Mouse (Mus musculus) forebrain, embryonic 12.5 days (tissue): ENCODE data around the gene Gm44502. TPM values are rescaled to one million over a fixed set of nuclear protein-coding genes. Genes with fewer than 3 reads are reported as not detected.
"Not testable (repeated sequence)": the region's sequence is repeated elsewhere in the genome, so short reads cannot be mapped to it uniquely, and the experiment has no call there.

ENCODE experiments used
- ATAC-seq: fragments of 200-750 bp; cut with Nextera tagmentation; 2 replicates; pipeline ENCODE4 v1.8.0; 2017; ENCODE audit warnings: moderate TSS enrichment; ENCODE audit not compliant: low FRiP score
- H3K27ac ChIP-seq: fragments of 300-500 bp; sonication (generic); 2 replicates; pipeline ENCODE4 v1.5.1; 2016; ENCODE audit warnings: mild to moderate bottlenecking
- H3K27me3 ChIP-seq: fragments of 300-500 bp; sonication (generic); 2 replicates; pipeline ENCODE4 v1.6.1; 2016; ENCODE audit warnings: mild to moderate bottlenecking
- H3K36me3 ChIP-seq: fragments of 300-500 bp; sonication (generic); replicated peaks from 2 replicates; pipeline ENCODE4 v1.6.1; 2016; ENCODE audit warnings: mild to moderate bottlenecking
- H3K4me1 ChIP-seq: fragments of 300-500 bp; sonication (generic); 2 replicates; pipeline ENCODE4 v1.6.1; 2016
- H3K4me2 ChIP-seq: fragments of 300-500 bp; sonication (generic); 2 replicates; pipeline ENCODE4 v1.6.1; 2016; ENCODE audit warnings: mild to moderate bottlenecking, moderate library complexity
- H3K4me3 ChIP-seq: fragments of 300-500 bp; sonication (generic); replicated peaks from 2 replicates; pipeline ENCODE4 v1.5.1; 2016; ENCODE audit warnings: mild to moderate bottlenecking
- H3K9ac ChIP-seq: fragments of 300-500 bp; sonication (generic); 2 replicates; pipeline ENCODE4 v1.6.1; 2016; ENCODE audit warnings: mild to moderate bottlenecking
- H3K9me3 ChIP-seq: fragments of 300-500 bp; sonication (generic); 2 replicates; pipeline ENCODE4 v1.6.1; 2016
- WGBS: fragments of 180-500 bp; shearing (Covaris S2); methylation state at CpG from one replicate; pipeline ENCODE4 v1.1.7; 2016; 5-methylcytosine and 5-hydroxymethylcytosine counted together
- polyA plus RNA-seq: library from polyadenylated mRNA; unstranded; fragments of >200 nt; fragmentation: Nextera tagmentation; extraction: Ambion mirVana; gene quantifications from 2 replicates; pipeline ENCODE4 v1.2.1, GENCODE M21; 2016

The Gm44502 gene
- polyA plus RNA-seq, 1 experiment from 2014 or later = not detected

GRCm38 (mm10) chr15:89452906-89453864, 23.7 kb upstream of the Gm44502 start:
- Histone ChIP-seq H3K4me1 (peaks cover 24% of the 10 kb centered on the region), H3K27me3 (peaks cover 24% of the 10 kb centered on the region), H3K9ac (peak overlapping the region; percentile 78), H3K4me3 (peak overlapping the region; percentile 85), H3K36me3 (peaks cover 20% of the 10 kb centered on the region), H3K27ac (peak overlapping the region; percentile 74; the same call in 1 of the 2 replicates), H3K4me2 (peak overlapping the region; percentile 82), H3K9me3 (no peaks in the 10 kb centered on the region)
- ATAC-seq = peak; percentile 62
- 5% methylated on average over 24 of the region's 24 CpGs for WGBS

- H3K4me2 ChIP-seq = no peak overlapping the region
- H3K36me3 ChIP-seq = no peaks in the 10 kb centered on the region
- H3K4me1 ChIP-seq = no peaks in the 10 kb centered on the region
- H3K27ac ChIP-seq = no peak overlapping the region
- no peak for ATAC-seq
- no peaks in the 10 kb centered on the region for H3K9me3 ChIP-seq
- no peak overlapping the region for H3K4me3 ChIP-seq
- WGBS = 43% methylated on average over 8 of the region's 8 CpGs
- no peaks in the 10 kb centered on the region for H3K27me3 ChIP-seq
- H3K9ac ChIP-seq = no peak overlapping the region
Measured at GRCm38 (mm10) chr15:89442486-89443070, 13.1 kb upstream of the Gm44502 start.

GRCm38 (mm10) chr15:89435878-89436277, 6.4 kb upstream of the Gm44502 start:
- 90% methylated on average over 5 of the region's 5 CpGs for WGBS
- no peak overlapping the region for H3K9ac ChIP-seq
- H3K4me3 ChIP-seq = no peak overlapping the region
- H3K4me1 ChIP-seq = no peaks in the 10 kb centered on the region
- H3K9me3 ChIP-seq = no peaks in the 10 kb centered on the region
- ATAC-seq = no peak
- no peaks in the 10 kb centered on the region for H3K36me3 ChIP-seq
- H3K27ac ChIP-seq = no peak overlapping the region
- H3K4me2 ChIP-seq = no peak overlapping the region
- no peaks in the 10 kb centered on the region for H3K27me3 ChIP-seq

GRCm38 (mm10) chr15:89434136-89434535, 4.6 kb upstream of the Gm44502 start:
- 64% methylated on average over 3 of the region's 3 CpGs for WGBS
- Histone ChIP-seq H3K36me3 (no peaks in the 10 kb centered on the region), H3K4me3 (no peak overlapping the region), H3K9me3 (no peaks in the 10 kb centered on the region), H3K27me3 (no peaks in the 10 kb centered on the region), H3K4me1 (peaks cover 6% of the 10 kb centered on the region), H3K9ac (no peak overlapping the region), H3K4me2 (no peak overlapping the region), H3K27ac (no peak overlapping the region)
- ATAC-seq = no peak

- no peak overlapping the region for H3K27ac ChIP-seq
- no peaks in the 10 kb centered on the region for H3K27me3 ChIP-seq
- H3K9ac ChIP-seq = no peak overlapping the region
- no peaks in the 10 kb centered on the region for H3K36me3 ChIP-seq
- no peaks in the 10 kb centered on the region for H3K9me3 ChIP-seq
- H3K4me1 ChIP-seq = peaks cover 16% of the 10 kb centered on the region
- no peak overlapping the region for H3K4me3 ChIP-seq
- ATAC-seq = no peak
- WGBS = 70% methylated on average over 4 of the region's 4 CpGs
- H3K4me2 ChIP-seq = no peak overlapping the region
Measured at GRCm38 (mm10) chr15:89432946-89433345, 3.5 kb upstream of the Gm44502 start.

- Histone ChIP-seq H3K9me3 (no peaks in the 10 kb centered on the region), H3K36me3 (peaks cover 10% of the 10 kb centered on the region), H3K4me2 (no peak overlapping the region), H3K4me1 (peaks cover 16% of the 10 kb centered on the region), H3K9ac (no peak overlapping the region), H3K27me3 (no peaks in the 10 kb centered on the region), H3K27ac (no peak overlapping the region), H3K4me3 (no peak overlapping the region)
- WGBS = 94% methylated on average over 6 of the region's 6 CpGs
- no peak for ATAC-seq
Measured at GRCm38 (mm10) chr15:89431806-89432205, 2.3 kb upstream of the Gm44502 start.

GRCm38 (mm10) chr15:89431271-89431670, 1.8 kb upstream of the Gm44502 start:
- Histone ChIP-seq H3K9me3 (no peaks in the 10 kb centered on the region), H3K9ac (no peak overlapping the region), H3K36me3 (peaks cover 16% of the 10 kb centered on the region), H3K4me2 (no peak overlapping the region), H3K27me3 (no peaks in the 10 kb centered on the region), H3K4me3 (no peak overlapping the region), H3K27ac (no peak overlapping the region), H3K4me1 (peaks cover 16% of the 10 kb centered on the region)
- WGBS = 91% methylated on average over 3 of the region's 3 CpGs
- ATAC-seq = no peak

GRCm38 (mm10) chr15:89430771-89431170, 1.3 kb upstream of the Gm44502 start:
- not testable (repeated sequence) for H3K27ac ChIP-seq, H3K27me3 ChIP-seq, ATAC-seq, H3K9ac ChIP-seq, H3K4me3 ChIP-seq, H3K4me2 ChIP-seq, H3K9me3 ChIP-seq
- H3K36me3 ChIP-seq = peaks cover 21% of the 10 kb centered on the region
- 82% methylated on average over 9 of the region's 9 CpGs for WGBS
- peaks cover 16% of the 10 kb centered on the region for H3K4me1 ChIP-seq

- Histone ChIP-seq H3K4me2 (peak overlapping the region; percentile 91), H3K27ac (peak overlapping the region; percentile 91), H3K27me3 (no peaks in the 10 kb centered on the region), H3K36me3 (peaks cover 25% of the 10 kb centered on the region), H3K4me1 (peaks cover 16% of the 10 kb centered on the region), H3K9me3 (no peaks in the 10 kb centered on the region), H3K9ac (peak overlapping the region; percentile 70), H3K4me3 (peak overlapping the region; percentile 77)
- WGBS = 55% methylated on average over 6 of the region's 6 CpGs
- no peak for ATAC-seq
Measured at GRCm38 (mm10) chr15:89430341-89430740, 845 bp upstream of the Gm44502 start.

- H3K4me1 ChIP-seq = peaks cover 16% of the 10 kb centered on the region
- H3K4me3 ChIP-seq = peak overlapping the region; percentile 77
- peaks cover 25% of the 10 kb centered on the region for H3K36me3 ChIP-seq
- 4% methylated on average over 22 of the region's 22 CpGs for WGBS
- H3K27me3 ChIP-seq = no peaks in the 10 kb centered on the region
- ATAC-seq = peak; percentile 69
- peak overlapping the region; percentile 91 for H3K4me2 ChIP-seq
- H3K27ac ChIP-seq = peak overlapping the region; percentile 91; the same call in 1 of the 2 replicates
- H3K9ac ChIP-seq = peak overlapping the region; percentile 70
- no peaks in the 10 kb centered on the region for H3K9me3 ChIP-seq
Measured at GRCm38 (mm10) chr15:89428821-89429351, 610 bp downstream of the Gm44502 start.

- ATAC-seq = no peak
- H3K9ac ChIP-seq = peak overlapping the region; percentile 70; the same call in 1 of the 2 replicates
- no peaks in the 10 kb centered on the region for H3K9me3 ChIP-seq
- peak overlapping the region; percentile 77 for H3K4me3 ChIP-seq
- WGBS = 80% methylated on average over 19 of the region's 19 CpGs
- peak overlapping the region; percentile 91 for H3K4me2 ChIP-seq
- H3K4me1 ChIP-seq = peaks cover 16% of the 10 kb centered on the region
- no peak overlapping the region for H3K27ac ChIP-seq
- H3K27me3 ChIP-seq = no peaks in the 10 kb centered on the region
- peaks cover 25% of the 10 kb centered on the region for H3K36me3 ChIP-seq
Measured at GRCm38 (mm10) chr15:89428136-89428790, 1.2 kb downstream of the Gm44502 start.

GRCm38 (mm10) chr15:89426716-89427115, 2.8 kb downstream of the Gm44502 start:
- Histone ChIP-seq H3K27ac (no peak overlapping the region), H3K4me3 (no peak overlapping the region), H3K27me3 (no peaks in the 10 kb centered on the region), H3K4me1 (peaks cover 16% of the 10 kb centered on the region), H3K9ac (no peak overlapping the region), H3K9me3 (no peaks in the 10 kb centered on the region), H3K4me2 (no peak overlapping the region), H3K36me3 (peaks cover 25% of the 10 kb centered on the region)
- ATAC-seq = no peak
- WGBS = 92% methylated on average over 10 of the region's 10 CpGs
